Mouse (Mus musculus) naive thymus-derived CD4-positive, alpha-beta T cell, adult 2 months (primary cell): ENCODE data around the gene Sec23b.
A peak's percentile ranks its signal among the peaks of the same experiment; 100 is the strongest.

Source experiments
- DNase-seq: peaks from one replicate; pipeline ENCODE4 v3.0.0-alpha.2; 2011; ENCODE audit warnings: low read depth

Gene Sec23b

GRCm38 (mm10) chr2:144601576-144601975 is 45.5 kb downstream of the Sec23b start:
- DNase-seq: no peak

DNA sequence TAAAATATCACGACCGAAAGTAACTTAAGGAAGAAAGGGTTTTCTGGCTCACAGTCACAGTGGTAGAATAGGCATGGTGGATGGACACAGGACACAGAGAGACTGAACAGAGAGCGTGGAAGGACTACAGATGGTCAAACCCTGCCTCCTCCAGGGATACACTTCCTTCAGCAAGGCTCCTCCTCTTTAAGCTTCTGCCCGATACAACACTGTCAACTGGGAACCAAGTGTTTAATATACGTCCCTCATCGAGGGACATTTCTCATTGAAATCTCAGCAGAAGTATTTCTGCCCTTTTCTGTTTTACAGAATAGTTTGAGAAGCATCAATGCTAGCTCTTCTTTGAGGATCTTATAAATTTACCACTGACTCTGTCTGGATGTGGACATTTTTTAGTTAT is 57.9 kb downstream of the Sec23b start:
- DNase-seq: no peak

DNA sequence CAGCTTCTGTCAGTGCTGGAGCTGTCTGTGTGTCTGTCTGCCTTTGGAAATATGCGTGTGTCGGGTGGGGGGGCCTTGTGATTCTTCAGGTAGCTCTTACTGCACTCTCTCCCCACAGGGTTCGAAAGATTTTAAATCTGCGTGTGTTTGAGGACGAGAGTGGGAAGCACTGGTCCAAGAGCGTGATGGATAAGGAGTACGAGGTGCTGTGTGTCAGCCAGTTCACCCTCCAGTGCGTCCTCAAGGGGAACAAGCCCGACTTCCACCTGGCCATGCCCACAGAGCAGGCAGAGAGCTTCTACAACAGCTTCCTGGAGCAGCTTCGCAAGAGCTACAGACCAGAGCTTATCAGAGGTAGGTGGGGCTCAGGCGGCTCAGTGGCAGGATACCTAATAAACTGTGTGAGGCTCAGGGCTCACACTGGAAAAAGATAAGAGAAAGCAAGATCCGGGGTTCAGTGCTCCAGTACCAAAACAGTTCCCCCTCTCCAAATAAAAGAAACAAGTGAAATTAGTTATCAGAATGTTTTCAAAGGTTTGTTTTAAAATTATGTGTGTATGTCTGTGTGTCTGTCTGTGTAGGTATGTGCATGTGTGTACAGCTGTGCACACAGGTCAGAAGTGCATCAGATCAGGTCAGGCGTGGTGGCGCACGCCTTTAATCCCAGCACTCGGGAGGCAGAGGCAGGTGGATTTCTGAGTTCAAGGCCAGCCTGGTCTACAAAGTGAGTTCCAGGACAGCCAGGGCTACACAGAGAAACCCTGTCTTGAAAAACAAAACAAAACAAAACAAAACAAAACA is 61.2 kb downstream of the Sec23b start:
- no peak for DNase-seq

- no peak for DNase-seq
Measured at GRCm38 (mm10) chr2:144621491-144621890, 65.5 kb downstream of the Sec23b start.

GRCm38 (mm10) chr2:144633551-144633950 is 77.5 kb downstream of the Sec23b start:
- DNase-seq: no peak

- DNase-seq: no peak
Measured at GRCm38 (mm10) chr2:144634231-144634630, 78.2 kb downstream of the Sec23b start.

- no peak for DNase-seq
Measured at GRCm38 (mm10) chr2:144634729-144635128, 78.7 kb downstream of the Sec23b start.

- DNase-seq: peak; percentile 64
Measured at GRCm38 (mm10) chr2:144635644-144636320, 79.8 kb downstream of the Sec23b start.

- DNase-seq: no peak
Measured at GRCm38 (mm10) chr2:144637204-144637603, 81.2 kb downstream of the Sec23b start.

GRCm38 (mm10) chr2:144637671-144638395 is 81.8 kb downstream of the Sec23b start:
- no peak for DNase-seq

GRCm38 (mm10) chr2:144638719-144639118 is 82.7 kb downstream of the Sec23b start:
- no peak for DNase-seq

DNA sequence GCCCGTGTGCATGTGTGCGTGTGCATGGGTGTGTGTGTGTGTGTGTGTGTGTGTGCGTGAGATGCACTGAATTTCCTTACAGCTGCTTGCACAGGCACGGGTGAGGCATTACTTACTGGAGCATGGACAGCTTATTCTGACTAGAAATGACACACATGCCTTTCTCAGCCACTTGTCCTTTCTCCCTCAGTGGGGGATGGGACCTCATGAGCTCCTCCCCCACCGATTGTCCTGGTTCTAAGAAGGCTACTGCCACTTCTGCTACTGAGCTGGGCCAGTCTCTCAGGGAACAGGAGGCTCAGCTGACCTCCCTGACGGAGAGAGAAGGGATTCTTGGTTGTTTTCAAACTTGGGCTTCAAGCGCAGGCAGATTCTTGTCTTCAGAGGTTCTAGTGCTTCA is 84.1 kb downstream of the Sec23b start:
- no peak for DNase-seq
